Mouse (Mus musculus) heart, postnatal 0 days (tissue): ENCODE data around the gene Zmym5.
A peak's percentile ranks its signal among the peaks of the same experiment; 100 is the strongest.

Experiments
- CTCF ChIP-seq: IDR thresholded peaks from 2 replicates; pipeline ENCODE4 v1.5.1; 2016; ENCODE audit warnings: antibody characterized with exemption, control low read depth, low read depth
- EP300 ChIP-seq: IDR thresholded peaks from 2 replicates; pipeline ENCODE4 v1.6.1; 2016; ENCODE audit warnings: antibody characterized with exemption, low read depth

DNA sequence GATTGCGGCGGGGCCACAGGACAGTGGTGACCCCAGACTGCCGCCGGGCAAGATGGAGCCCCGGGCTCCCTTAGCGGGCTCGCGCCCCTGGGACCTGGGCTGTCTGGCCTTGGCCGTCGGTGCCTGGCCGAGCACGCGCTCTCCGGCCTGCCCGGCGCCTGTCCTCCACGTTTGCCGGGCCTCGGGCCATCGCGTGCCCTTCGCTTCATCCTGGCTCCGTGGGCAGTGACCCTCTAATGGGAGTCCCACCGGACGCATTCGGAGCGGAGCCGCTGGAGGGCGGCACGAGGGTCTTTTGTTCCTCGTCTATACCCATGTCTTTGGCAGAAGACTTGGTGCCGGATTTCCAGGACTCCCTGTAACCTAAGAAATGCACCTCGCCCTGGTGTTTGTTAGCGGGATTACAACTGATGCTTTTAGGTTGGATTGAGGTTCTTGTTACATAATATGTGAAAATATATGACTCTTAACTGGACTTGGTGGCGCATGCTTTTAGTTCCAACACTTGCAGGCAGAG, 1.1 kb upstream of the Zmym5 start:
- TF ChIP-seq CTCF = peak; percentile 56
- no peak for TF ChIP-seq EP300
